Mouse (Mus musculus): ENCODE measurements around the gene Prss12. TPM values are rescaled to one million over a fixed set of nuclear protein-coding genes. Genes with fewer than 3 reads are reported as not detected.

Gene Prss12
- total RNA-seq, 2 experiments from 2014 or later = 1.7 to 2.1 TPM

DNA sequence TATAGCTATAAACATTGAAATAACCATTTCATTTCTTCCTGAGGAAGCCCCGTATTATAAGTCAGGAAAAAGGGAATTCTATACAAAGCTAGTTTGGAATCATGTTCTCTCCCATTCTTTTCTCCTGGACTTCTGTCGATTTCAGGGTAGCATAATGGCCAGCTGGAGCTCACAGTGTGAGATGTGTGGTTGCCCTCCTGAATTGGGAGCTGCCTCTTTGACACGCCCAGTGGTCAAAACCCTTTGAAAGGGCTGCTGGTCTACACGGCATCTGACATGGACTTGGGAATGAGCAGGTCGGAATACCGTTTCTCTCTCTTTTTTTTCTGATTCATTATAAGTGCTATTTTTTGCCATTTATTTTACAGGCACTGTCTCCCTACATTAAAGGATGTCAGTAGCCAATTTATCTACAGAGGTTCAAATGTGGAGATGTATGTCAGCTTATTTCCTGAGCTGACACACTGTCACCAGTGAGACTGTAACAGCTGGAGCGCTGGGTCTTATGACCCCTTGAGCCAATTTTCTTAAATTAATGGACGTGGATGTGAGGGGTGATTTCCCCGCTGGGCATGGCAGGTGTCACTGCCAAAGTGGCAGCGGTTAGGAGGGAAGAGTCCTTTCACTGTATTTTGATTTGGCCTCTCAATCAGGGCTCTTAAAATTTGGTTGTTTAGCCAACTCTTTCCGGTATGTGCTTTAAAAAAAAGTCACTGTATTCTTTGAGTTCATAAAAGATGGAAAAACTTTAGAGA is 79.8 kb downstream of the Prss12 start:
- no peak for DNase-seq (ENCODE audit: low spot score in 2 of 2)

- no peak for DNase-seq (ENCODE audit: low spot score in 2 of 2)
These were observed 81.2 kb downstream of the Prss12 start for GRCm38 (mm10) chr3:123527806-123528507.

DNA sequence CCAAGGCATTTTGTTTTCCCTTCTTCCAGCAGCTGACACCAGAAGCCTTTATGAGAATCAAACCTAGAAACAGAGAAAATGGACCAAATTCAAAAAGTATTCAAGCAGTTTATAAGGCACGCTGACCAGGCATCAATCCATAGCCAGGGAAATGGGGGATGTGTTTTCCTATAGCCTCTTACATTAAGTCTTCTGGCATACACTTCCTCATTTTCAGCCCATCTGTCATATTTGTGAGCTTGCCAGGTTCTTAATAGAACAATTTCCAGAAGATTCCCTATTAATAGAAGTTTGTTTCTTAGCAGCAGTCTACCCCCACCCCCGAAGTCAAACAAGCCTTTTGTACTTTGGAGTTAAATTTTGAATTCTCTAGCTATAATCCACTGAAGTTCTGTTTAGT is 84.4 kb downstream of the Prss12 start:
- no peak for DNase-seq (ENCODE audit: low spot score in 2 of 2)

GRCm38 (mm10) chr3:123537279-123537678 is 90.6 kb downstream of the Prss12 start:
- DNase-seq (ENCODE audit: low spot score in 2 of 2) = no peak

- no peak for DNase-seq (ENCODE audit: low spot score in 2 of 2)
These were observed 97.0 kb downstream of the Prss12 start for GRCm38 (mm10) chr3:123543585-123544304.

DNA sequence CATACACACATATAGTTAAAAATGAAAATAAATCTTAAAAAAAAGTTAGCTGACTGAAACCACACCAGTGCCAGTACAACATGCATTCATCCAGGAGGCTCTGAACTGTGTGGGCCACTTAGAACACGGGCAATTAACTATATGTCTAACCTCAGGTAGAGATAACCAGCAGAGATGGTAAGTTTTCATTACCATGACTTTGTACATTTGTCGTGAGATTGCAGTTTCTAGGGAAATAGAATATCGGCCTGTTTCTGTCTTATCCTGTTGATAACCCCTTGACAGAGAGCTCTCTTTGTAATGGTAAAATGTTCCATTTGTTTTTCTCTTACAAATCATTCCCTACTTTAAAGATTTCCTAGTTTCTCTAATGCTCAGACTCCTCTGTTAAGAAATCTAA is 103.8 kb downstream of the Prss12 start:
- no peak for DNase-seq (ENCODE audit: low spot score in 2 of 2)

DNA sequence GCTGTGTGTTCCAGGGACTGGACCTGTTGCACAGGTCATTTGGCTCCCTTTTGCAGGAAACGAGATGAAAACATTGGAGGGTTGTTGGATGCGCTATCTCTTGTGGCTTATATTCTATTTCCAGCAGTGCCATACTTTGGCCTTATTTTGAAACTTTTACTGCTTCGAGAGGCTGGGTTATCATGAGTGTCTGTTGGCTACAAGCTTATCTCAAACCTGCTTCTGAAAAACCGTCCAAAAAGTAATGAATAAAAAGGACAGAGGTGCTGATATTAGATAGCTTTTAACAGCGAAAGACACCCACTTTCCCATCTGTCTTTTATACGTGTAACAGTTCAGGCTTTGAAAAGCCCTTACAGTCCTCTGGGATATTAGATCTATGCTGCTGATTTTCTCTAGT is 107.2 kb downstream of the Prss12 start:
- DNase-seq (ENCODE audit: low spot score in 2 of 2) = no peak

GRCm38 (mm10) chr3:123555254-123555865 is 108.6 kb downstream of the Prss12 start:
- DNase-seq (ENCODE audit: low spot score in 2 of 2) = no peak

Other genes with a start within 250 kb of the Prss12 start
- 10 to 100 TPM in 1 of 2 experiments, 1 to 10 TPM in 1; 7.6 to 20.7 TPM for gene Synpo2, start 210.8 kb upstream of the Prss12 start, total RNA-seq (2021)
- gene Sec24d, start 179.5 kb upstream of the Prss12 start, total RNA-seq (2021) = 100 to 1,000 TPM in 1 of 2 experiments, 10 to 100 TPM in 1; 45.0 to 159 TPM
- 10 to 100 TPM; 13.4 to 15.2 TPM for gene Mettl14, start 60.8 kb upstream of the Prss12 start, total RNA-seq (2021)
- gene Ndst3, start 243.9 kb downstream of the Prss12 start, total RNA-seq (2021) = under 1 TPM; 0.30 to 0.51 TPM

All from adrenal gland, adult 18-20 months (tissue).